Mouse (Mus musculus): ENCODE measurements around the gene Trem2.

DNA sequence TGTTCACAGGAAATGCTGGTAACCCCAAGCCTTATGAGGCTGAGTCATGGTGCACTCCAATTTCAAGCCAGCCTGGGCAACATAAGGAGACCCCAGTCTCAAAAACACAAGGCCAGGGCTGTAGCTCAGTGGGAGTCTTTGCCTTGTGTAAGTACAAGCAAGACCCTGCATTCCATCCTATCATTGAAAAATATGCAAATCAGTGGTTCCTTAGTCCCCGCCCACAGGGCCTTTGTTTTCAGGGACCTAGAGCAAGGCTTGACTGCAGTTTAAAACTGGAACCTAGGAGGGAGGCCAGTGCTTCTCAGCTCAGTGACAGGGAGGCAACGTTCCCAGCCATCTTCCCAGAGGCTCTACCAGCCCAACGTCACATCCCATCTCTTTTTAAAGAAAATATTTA is 23.0 kb upstream of the Trem2 start:
- no peak for TF ChIP-seq CTCF (IDR thresholded peaks at IDR 0.05; ENCODE audit: borderline replicate concordance, insufficient read depth, low read depth, low read length)
- no peak for TF ChIP-seq POLR2A (IDR thresholded peaks at IDR 0.05; ENCODE audit: borderline replicate concordance, insufficient read depth, low read length)
